Mouse (Mus musculus) frontal cortex, postnatal 25 days (tissue): ENCODE data around the gene Mrpl52.

ENCODE experiments used
- DNase-seq, 2 experiments: peaks; one replicate each; pipeline ENCODE4 v3.0.0; 2022; ENCODE audit warnings: low spot score in 2 of 2

Mrpl52 gene

DNA sequence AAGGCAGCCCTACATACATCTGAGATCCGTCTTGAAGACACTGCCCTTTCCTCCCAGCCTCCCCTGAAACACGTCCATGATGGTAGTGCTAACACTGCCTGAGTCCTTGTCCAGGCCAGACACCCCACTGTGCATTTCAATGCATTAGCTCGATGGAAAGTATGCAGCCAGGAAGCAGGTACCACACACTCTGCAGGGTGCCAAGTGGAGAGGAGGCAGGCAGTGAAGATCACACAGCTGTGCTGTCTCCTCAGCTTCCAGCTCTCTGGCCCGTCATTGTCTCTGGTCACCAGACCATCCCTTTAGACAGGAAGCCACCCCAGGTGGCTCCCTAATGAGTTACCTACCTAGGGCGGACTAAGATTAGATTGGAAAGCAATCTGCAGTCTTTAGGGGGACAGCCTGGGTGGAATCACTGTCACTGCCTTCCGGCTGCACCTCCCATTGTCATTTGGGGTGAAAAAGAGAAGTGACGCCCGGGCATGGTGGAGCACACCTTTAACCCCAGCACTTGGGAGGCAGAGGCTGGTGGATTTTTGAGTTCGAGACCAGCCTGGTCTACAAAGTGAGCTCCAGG, 14.6 kb upstream of the Mrpl52 start:
- no peak for DNase-seq

DNA sequence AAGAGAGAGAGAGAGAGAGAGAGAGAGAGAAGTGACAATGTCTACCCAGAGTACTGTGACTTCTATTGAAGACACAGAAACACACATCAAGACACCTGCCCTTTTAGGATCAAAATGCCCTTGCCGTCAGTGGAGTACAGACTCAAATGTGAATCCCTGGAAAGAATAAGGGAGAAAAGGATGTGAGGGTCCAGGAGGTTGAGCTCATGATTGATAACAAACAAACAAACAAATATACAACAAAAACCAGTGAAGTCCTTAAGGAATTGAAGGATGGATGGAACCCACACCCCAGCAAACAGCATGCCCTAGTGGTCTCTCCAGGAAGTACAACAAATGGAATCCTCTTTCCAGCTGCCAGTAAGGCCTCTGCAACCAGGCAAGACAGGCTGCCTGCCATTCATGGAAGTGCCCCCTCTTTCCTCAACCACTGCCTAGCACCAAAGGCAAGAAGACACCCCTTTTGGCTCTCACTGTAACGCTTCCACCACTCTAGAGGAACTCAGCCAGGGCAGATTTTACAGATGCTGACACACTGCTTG, 14.0 kb upstream of the Mrpl52 start:
- peak in 1 of 2 experiments; percentile 50 for DNase-seq

DNA sequence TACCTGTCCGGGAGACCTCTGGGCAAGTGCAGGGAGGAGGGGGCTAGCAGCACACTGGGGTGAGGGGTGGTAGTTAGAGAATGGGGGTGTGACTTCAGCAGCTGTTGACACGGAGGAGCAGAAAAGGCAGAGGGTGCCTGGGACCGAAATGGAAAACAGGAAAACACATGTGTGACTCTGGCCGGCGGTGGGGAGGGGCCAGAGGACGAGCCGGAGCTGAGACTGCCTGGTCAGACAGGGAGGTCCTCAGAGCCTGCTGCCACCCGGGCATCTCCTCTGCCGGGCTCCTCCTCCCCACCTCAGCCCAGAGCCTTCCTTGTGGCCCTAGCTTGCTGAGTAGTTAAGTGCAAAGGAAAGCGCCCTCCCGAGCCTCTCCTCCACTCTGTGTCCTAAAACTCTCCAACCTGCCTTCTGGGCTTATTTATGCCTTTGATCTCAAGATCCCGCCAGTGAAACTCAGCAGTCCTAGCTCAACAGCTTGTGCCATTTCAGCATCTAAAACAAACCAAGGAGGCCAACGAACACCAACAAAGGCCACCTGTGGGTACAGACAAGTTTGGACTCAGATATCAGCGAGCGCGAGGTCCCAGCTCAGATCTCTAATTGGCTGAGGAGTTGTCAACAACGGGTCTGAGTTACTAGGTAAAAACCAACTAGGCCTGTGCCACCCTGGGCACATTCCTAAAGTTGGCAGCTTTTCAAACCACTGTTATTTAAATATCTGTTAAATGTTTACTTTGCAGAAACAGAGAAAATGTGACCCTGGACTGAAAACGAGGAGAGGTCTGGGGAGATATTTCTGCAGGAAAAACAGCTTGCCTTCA, 12.6 kb upstream of the Mrpl52 start:
- no peak for DNase-seq

DNA sequence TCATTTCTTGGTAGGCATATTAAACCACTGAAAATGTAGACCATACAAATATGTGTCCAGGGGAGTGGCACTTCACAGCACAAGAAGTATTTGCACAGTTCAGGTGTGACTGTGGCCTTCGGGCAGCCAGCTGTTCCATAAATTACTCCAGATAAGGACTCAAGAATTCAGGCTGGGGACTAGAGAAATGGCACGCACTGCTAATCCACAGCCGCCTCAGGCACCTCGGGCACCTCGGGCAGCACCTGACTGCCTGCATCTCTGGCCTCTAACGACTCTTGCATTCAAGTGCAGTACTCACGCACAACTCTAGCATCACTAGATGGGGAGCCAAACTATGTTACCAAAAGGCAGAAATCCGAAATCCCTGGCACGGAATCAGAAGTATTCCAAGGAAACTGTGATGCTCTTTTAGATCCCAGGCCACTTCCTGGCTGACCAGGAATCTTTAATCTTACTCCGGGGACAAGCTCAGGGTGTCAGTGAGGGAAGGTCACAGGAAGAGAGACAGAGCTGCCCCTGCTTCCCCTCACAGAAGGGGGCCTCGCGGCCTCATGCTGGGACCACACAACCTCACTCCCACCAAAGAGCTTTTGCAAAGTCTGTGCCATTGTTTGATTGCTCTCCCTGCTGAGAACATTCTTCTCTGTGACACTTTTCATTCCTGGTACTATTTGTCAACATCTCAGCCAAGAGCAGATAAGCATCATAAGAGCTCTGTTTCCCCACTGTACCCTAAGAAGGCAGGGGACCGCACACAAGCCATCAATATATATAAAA, 11.3 kb upstream of the Mrpl52 start:
- no peak for DNase-seq

DNA sequence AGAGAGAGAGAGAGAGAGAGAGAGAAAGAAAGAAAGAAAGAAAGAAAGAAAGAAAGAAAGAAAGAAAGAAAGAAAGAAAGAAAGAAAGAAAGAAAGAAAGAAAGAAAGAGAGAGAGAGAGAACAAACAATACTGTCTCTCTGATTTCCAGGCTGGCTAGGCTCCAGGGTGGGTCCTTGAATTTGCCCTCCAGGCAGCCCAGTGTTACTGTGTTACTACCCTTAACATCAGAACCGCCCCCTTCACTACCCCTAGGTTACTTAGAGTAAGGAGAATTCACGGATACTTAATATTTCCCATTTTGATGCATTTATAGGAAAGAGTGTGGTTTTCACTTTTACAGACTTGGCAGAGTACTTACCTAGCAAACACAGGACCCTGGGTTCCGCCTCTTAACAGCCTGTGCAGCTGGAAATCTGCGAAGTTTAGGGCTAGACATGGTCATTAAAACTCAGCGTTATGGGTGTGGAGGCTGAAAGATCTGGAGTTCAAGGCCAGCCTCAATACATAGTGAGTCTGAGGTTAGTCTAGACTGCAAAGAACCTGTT, 10.4 kb upstream of the Mrpl52 start:
- no peak for DNase-seq

DNA sequence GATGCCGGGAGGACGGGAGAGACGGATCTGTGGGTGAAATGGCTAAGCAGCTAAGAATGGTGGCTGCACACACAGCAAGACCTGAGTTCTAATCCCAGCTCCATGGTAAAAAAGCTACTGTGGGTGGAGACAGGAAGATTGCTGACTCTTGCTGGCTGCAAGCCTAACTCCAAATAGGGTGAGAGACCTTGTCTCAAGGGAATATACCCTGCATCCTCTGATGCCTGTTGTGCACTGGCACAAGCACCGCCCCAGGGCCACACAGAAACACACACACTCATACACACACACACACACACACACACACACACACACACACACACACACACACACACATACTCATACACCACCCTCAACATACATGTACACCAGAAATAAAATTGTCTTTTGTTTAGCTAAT, 9.9 kb upstream of the Mrpl52 start:
- DNase-seq: no peak

DNA sequence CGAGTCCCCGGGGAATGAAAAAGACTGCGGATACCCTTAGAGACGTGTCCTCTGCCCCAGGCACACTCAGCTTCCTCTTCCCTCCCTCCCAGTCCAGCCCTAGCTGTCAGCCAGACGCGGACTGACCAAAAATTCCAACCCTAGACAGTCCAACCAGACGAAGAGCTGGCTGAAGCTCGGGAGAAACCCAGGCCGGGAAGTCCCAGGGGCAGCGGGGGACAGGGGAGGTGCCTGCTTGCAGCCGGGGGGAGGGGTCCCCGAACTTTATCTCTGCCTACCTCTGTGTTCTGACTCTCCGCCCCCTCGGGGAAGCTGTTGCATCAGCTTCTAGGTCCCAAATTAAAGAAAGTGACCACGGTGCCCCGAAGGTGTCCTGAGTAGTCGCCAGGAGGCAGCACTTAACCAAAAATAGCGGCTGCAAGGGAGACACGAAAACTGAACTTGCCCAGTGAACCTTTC, 9.1 kb upstream of the Mrpl52 start, which contains the start of gene Slc7a7:
TSS of gene Slc7a7 (minus strand) at position 158 of the 459 bp plus-strand sequence.
- no peak for DNase-seq

DNA sequence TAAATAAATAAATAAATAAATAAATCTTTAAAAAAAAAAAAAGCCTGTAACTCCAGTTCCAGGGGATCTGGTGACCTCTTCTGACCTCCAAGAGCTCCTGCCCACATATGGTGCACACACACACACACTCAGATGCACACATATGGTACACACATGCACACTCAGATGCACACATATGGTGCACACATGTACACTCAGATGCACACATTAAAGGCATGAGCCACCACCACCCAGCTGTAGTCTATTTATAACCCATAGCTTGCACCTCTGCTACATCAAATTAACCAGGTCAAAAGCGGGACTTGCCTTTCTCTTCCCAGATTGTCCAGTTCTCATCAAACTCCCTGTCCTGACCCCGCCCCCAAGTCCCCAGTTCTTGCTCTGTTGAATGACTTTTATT, 5.7 kb upstream of the Mrpl52 start:
- no peak for DNase-seq

DNA sequence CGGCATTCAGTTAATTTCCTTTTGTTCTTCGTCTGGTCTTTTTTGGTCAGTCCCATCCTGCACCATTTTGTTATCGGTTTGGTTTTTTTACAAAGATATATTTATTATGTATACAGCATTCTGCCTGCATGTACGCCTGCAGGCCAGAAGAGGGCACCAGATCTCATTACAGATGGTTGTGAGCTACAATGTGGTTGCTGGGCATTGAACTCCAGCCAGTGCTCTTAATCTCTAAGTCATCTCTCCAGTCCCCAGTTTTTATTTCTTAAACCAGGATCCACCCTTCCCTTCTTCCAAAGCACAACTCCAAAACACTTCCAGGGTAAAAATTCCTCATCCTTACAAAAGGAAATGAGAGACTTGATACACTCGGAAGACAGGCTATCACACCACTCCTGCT, 3.3 kb upstream of the Mrpl52 start:
- DNase-seq: no peak

DNA sequence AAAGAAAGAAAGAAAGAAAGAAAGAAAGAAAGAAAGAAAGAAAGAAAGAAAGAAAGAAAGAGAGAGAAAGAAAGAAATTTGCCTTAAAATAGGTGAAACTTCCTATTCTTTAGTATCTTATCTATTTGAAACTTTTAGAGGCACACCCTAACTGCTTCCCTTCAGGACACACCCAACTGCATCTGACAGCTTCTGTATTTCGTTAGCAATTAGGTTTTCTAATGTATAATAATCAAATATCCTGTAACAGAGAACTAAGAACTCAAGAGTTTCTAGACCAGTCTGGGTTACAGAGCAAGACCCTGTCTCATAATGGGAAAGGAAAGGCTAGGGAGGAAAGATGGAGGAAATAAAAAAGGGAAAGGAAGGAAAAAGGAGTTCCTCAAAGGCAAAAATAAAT, 2.1 kb upstream of the Mrpl52 start:
- DNase-seq: no peak

DNA sequence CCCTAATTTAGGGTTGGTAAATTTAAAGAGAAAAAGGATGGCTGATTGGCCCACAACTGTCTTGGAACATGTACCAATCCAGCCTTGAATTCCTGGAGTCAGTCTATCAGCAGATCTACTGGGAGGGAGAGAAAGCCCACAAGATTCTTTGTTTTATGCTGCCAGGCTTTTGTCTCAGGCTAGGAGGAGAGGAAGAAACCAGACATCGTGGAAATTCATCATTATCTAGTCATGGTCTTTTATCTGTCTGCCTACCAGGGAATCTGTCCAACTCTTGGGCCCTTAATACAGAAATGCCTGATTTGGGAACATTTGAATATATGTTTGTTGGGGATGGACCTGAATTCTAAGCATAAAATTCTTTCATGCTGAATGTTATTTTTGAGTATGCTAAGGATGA, 1.2 kb upstream of the Mrpl52 start:
- DNase-seq: no peak

DNA sequence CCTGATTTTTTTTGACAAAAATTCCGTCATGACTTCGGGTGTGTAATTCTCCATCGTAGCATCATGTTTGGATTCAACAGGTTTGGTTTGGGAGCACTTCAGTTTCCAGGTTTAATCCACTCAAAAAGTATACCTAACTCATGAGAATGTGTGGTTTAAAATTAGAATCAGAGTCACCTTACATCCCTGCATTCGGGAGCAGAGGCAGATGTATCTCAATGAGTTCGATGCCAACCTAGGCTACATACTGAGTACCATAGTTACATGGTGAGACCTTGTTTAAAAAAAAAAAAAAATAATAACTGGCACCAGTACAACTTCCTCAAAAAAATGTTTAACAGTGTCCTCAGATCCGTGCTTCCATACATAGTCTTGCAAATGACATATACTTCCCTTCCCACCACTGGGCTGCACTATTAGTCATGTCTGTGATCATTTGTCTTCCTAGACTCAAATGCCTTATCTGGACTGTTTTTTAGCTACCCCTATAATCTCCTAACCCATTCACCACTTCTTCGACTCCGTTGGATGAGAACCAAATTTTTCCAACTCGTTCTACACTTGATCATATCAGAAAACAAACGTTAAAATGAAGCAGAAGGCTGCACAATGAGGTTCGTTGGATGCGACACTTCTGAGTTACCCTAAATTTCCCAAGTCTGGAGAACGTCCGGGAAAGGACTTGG, 563 bp upstream of the Mrpl52 start:
- no peak for DNase-seq

DNA sequence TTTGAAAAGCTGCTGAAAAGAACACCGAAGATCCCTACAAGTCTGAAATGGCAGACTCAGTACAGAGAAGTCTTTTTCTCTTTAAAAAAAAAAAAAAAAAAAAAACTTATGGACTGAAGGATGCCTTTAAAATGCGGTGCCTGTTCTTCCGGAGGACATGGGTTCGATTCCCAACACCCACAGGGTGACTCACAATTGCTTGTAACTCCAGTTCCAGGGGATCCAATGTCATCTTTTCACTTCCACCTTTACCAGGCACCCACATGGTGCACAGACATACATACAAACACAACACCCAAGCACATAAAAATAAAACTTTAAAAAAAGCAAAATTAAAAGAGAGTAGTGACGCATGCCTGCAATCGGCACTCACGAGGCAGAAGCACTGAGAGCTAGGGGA, 987 bp downstream of the Mrpl52 start:
- DNase-seq: no peak

DNA sequence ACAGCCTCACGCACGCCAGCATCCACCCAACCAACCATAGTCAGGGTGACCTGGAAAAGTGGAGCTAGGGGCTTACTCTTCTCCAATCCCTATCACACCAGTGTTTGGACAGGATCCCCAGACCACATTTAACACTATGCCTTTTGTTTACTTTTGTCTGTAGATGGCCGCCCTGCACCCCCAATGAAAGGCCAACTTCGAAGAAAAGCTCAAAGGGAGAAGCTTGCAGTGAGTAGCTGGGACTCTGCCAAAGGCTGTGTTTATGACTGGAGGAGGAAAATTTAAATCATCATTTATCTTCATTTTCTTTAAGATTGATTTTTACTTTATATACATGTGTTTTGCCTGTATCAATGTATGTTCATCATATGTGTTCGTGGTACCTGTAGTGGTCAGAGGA, 1.7 kb downstream of the Mrpl52 start:
- DNase-seq: no peak

DNA sequence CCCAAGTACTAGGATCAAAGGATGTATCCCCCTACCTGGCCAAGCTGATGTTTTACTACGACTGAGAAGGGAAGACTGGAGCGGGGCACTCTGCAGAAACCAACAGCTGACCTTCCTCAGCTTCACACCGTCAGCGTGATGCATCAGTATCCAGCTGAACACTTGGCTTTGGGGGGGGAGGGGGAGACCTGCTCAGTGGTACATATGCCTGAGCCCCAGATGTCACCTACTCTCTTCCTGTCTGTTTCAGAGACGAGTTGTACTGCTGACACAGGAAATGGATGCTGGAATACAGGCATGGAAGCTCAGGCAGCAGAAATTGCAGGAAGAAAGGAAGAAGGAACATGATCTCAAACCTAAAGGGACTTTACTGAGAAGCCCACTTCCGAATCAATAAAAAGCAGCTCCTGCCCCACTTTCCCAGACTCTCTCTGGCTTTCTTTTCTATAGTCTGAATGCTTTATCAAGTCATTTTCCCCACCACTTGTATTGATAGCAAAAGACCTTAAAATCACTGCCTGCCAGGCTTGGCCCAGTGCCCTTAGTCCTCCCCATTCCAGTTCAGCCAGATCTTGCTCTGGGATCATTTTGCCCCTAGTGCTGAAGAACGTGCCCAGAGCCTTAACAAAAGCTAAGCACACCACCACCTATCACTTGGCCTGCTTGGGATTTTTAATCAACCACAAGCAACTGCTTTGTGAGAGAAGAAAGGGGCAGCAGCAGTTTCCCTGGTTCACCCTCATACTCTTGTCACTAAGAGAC, 2.8 kb downstream of the Mrpl52 start:
- DNase-seq: no peak

DNA sequence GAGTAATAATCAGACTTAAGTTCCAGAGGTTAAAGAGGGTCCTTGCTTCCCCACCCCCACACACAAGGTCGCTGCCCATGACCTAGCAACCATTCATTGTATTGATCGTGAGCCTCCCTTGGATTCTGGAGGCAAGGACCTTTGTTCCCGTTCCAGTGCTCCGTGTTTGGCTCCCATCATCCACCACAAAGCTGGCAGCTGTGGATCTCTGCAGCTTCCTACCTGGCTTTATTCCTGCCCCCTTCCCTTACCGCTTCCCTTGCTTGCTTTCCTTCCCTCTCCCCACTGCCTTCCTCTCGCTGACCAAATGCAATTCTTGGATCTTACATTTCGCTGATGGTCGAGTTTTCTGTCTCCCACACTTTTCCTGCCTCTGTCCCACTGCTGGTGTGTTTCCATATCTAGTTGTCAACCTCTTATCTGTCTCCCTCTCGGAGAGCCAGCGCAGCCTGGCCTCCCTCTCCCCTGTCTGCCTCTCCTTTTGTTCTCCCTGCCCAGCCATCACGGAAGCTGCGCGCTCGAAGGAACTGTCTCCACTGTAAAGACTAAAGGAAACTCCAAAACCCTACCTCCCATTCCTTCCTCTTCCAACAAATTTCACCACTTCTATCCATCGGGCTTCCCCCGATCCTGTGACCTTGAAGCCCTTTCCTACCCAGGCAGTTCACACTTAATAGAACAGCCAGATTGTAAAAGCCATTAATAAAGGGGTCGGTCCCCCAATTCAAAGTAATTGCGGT, 3.9 kb downstream of the Mrpl52 start:
- DNase-seq: no peak

DNA sequence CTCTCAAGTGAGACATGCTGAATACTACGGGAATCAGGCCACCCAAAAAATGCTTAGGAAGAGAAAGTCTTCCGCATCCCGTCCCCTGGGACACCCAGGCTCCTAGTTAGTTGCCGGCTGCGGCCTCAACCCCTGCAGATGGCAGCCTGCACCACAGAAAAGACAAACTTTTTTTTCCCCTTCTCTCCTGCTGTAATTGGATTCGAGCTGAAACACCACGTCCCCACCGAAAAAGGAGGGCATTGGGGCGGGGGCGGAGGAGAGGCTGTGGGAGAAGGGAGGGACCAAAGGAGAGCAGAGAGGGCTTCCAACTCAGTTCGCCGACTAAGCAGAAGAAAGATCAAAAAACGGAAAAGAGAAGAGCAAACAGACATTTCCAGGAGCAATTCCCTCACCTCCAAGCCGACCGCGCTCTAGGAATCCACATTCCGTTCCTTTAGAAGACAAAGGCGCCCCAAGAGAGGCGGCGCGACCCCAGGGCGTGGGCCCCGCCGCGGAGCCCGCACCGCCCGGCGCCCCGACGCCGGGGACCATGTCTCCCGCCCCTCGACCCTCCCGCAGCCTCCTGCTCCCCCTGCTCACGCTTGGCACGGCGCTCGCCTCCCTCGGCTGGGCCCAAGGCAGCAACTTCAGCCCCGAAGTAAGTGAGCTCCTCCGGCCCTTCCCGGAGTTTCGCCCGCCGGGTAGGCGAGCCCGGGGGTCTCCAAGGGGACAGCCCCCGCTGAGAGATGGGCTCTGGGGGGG, 4.8 kb downstream of the Mrpl52 start, which contains the start of gene Mmp14:
TSS of gene Mmp14 (plus strand) at position 279 of the 744 bp plus-strand sequence.
- DNase-seq: no peak

DNA sequence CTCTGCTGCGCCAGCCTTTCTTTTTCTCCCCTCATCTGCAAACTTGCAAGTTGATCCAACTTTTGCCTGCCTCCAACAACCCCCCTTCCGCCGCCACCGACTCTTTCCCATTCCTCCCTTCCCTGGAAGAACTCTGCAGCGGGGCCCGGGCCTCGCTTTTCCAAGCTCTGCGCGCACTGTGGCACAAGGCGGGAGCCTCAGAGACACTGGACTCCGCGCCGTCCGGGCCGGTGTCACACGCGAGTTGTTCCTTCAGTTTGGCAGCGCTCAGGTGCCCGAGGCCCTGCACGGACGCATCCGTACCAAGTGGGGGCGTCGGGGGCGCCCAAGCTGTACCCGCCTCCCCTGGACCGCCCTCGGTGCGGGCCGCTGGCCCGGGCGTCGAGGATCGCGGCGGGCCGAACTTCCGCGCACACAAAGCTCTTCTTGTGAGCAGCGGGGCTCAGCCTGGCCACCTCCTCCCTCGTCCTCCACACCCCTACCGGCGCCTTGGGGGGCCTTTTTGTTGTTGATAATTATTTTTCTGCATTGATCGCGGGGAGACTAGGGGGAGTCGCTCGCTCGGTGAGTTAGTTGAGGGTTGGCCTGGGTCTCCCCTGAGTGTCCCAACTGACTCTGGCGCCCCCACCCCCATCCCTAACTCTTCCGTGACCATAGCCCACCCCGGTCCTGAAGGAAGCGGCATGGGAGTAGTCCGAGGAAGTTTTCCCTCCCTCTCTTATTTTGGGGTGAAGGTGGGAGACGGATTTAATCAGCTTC, 5.5 kb downstream of the Mrpl52 start:
- DNase-seq: no peak
